Mouse (Mus musculus) induced T-regulatory cell, adult 2 months (primary cell): ENCODE measurements around the gene Ccdc126.
"Not testable (repeated sequence)": the region's sequence is repeated elsewhere in the genome, so short reads cannot be mapped to it uniquely, and the experiment has no call there.

Experiments used
- DNase-seq: peaks from one replicate; pipeline ENCODE4 v3.0.0-alpha.2; 2012; ENCODE audit warnings: low read depth

Ccdc126 gene

DNA sequence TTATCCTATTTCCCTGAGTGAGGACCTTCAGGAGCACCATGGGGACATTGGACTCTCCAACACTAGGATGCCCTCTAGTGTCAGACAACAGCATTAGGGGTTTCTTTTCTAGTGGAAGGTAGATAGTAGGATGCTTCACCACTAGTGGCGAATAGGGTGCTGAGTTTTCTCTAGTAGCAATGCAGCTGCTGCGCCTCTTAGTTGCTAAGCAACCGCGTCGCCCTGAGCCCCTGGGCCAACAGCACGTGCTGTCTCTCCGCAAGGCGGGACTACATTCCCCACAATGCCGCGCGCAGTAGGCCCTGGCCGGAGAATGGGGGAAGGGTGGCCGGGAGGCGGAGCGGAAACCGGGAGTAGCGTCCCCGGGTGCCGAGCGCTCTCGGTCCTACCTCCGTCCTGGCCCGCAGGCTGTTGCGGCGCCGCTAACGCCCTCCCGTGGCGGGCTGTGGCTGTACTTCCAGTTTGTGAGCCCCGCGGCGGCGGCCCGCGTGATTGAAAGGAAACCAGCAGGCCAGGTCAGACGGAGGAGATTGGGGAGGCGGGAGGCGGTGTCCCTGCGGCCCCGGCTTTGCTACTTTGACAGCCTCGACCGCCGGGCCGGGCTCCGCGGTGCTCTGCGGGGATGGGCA is at the start of gene Ccdc126:
Ccdc126 (plus strand) TSS at position 309 of the 629 bp plus-strand sequence.
- DNase-seq = peak; percentile 98

DNA sequence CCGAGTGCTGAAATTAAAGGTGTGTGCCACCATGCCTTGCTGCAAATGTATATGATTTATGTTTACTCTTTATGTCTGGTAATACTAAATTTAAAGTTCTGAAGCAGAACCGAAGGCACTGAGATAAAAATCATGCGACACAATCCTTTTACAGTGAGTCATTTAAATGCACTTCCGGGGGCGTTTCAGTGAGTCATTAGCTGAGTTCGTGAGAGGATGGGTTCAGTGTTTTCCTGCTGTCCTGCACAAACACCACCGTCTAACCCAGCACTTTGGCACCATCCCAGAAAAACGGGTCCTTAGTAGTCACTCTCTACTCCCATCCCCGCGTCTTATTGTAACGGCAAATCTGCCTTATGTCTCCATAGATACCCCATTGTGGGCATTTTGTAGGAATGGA is 49.2 kb upstream of the Ccdc126 start:
- peak; percentile 53 for DNase-seq

- no peak for DNase-seq
Measured at GRCm38 (mm10) chr6:49271815-49272214, 47.3 kb upstream of the Ccdc126 start.

DNA sequence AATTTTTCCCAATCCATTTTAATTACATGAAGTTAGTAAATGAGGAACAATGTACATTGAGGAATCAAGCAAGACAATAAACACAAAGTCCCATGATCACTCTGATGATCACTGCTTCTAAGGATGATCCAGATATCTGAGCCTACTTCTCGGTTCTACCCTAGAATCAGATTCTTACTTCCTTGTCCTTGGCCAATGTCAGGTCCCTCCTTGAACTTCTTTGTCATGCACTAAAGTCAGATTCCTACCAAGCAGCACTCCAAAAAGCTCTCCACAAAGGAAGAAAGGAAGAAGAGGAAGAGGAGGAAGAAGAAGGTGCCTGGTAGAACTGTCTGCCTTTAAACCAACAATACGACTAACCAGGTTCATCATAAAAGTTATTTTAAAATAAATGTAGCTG is 46.2 kb upstream of the Ccdc126 start:
- DNase-seq = no peak

- no peak for DNase-seq
Measured at GRCm38 (mm10) chr6:49273934-49274333, 45.1 kb upstream of the Ccdc126 start.

DNA sequence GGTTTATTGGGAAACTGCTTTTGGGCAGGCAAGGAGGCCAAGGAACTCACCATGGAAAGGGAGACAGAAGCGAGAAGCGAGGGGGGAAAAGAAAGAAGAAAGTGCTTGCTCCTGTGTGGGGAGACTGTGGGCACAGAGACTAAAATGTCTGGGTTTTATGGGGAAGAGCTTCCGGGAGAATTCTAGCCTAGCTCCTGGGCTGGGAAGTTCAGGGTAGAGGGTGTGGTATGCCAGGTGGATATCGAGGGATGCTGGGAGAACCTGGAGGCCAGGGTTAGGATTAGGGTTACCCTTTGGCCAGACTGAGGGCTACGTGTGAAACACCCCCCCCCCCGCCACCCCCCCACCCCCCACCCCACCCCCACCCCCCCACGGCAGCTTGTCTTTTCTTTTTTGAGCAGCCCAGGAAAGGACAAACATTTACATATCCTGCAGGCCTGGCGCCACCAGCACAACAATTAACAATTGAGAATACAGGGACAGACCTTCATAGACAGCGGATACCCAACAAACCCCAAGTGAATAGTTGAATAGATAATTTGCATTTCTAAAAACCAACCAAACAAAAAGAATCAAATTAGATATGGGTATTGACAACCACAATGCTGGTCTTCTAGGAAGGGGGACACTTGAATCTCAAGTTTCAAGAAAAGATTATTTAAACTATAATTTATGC is 44.5 kb upstream of the Ccdc126 start:
- DNase-seq = no peak

DNA sequence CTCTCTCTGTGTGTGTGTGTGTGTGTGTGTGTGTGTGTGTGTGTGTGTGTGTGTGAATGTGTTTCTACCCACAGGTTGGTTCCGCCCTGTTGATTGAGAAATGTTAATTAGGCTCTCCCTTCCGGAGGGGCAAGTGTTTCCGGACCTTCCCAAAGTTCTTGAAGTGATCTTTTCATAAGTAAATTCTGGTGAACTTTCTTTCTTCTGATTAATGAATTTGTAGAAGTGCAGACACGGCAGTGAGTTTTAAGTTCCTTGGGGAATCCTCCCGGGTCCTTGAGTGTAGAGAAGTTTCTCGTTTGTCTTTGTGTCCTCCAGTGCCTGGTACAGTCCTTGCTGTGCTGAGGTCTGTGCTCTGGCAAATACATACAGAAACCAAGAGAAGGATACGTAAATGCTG is 43.8 kb upstream of the Ccdc126 start:
- no peak for DNase-seq

DNA sequence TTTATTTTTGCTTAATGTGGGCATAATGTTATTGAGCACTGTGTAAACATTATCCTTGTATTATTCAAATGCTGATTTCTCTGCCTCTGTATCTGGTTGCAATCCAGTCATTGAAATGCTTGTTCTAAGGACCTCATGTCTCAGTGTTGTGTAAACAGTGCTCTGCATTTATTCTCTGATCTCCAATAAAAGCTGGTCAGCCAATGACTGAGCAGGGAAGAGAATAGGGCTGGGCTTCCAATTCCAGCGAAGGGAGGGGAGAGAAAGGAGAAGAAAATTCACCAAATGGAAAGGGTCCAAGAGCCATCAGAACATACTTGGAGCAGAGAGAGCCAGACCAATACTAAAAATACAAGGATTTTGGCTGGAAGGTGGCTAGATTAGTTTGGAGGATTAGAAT is 38.1 kb upstream of the Ccdc126 start:
- DNase-seq = no peak

GRCm38 (mm10) chr6:49282122-49282521 is 37.0 kb upstream of the Ccdc126 start:
- DNase-seq = no peak

GRCm38 (mm10) chr6:49298286-49298685 is 20.8 kb upstream of the Ccdc126 start:
- no peak for DNase-seq

DNA sequence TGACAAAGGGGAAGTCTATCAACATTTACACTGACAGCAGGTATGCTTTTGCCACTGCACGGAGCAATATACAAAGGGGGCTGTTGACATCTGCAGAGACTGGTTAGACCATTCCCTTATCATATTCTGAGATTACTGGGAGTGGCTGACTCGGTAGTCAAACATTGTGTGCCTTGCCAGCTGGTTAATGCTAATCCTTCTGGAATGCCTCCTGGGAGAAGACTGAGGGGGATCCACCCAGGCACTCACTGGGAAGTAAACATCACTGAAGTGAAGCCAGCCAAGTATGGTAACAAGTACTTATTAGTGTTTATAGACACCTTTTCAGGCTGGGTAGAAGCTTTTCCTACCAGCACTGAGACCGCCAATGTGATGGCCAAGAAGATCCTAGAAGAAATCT is 4.3 kb upstream of the Ccdc126 start:
- not testable (repeated sequence) for DNase-seq

- no peak for DNase-seq
Measured at GRCm38 (mm10) chr6:49319595-49320315, 681 bp downstream of the Ccdc126 start.

- DNase-seq = peak; percentile 43
Measured at GRCm38 (mm10) chr6:49321341-49321740, 2.3 kb downstream of the Ccdc126 start.

DNA sequence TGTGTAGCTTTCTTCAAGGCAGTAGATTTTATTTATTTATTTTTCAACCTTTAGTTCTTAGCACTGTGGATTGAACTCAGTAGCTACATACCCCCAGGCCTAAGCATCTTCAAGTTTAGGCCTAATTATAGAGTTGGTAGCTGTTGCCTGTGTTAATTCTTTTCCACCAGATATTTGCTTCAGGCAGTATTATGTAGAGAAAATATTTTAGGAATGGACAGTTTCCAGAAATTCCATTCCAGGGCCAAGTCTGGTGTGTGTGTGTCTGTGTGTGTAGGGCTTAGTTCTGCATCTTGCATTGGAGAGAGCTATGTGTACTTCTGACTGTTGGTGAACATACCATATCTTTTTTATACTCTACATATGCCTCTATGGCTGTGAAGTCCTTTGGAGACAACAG is 3.0 kb downstream of the Ccdc126 start:
- DNase-seq = peak; percentile 9

- peak; percentile 50 for DNase-seq
Measured at GRCm38 (mm10) chr6:49322986-49323385, 3.9 kb downstream of the Ccdc126 start.

- peak; percentile 3 for DNase-seq
Measured at GRCm38 (mm10) chr6:49324528-49324927, 5.5 kb downstream of the Ccdc126 start.

DNA sequence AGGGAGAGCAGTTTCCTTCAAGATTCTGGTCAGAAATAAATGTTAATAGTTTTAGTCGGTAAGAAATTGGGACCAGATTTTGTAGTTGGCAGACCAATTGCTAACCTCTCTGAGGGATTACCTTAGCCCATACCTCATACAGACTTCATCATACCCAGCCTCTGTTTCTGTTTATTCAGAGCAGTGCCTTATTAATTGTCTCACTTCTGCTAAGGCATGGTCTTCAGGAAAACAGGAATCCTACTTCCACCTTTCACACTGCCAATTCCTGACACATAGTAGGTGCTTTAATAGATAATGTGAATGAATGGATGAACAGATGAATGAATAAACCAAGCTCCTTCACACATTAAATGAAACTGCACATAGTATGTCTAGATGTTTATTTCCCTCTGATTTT is 6.2 kb downstream of the Ccdc126 start:
- DNase-seq = no peak

DNA sequence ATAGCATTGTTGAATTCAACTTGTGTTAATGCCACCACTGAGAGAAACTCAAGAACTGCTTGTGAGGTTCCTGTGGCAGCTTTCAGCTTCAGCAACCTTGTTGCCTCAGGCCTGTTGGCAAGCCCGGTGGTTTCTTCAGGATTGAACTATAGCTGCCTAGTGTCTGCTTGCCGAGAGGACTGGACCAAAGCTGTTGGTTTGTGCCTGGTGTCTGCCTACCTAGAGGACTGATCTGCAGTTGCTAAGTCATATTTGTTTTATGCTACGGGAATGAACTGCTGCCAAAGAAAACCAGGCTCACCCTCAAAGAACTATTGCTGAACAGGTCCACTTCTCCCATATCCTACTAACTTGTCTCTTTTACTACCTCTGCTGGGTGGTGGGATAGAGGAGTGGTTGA is 7.8 kb downstream of the Ccdc126 start:
- DNase-seq = no peak

GRCm38 (mm10) chr6:49331369-49332059 is 12.4 kb downstream of the Ccdc126 start:
- DNase-seq = no peak

DNA sequence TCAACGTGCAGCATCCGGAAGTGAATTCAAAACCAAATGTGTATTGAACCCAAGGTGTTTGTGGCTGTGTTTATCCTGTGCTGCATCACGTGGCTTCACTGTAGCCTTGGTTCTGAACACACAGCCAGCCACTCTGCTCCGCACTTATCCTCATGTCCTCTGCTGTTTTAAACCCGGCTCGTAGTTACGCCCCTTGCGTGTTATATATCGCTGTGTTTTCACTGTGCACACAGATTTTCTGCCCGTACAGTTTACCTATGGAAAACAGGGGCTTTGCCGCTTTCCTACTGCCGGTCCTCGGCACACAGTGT is 12.9 kb downstream of the Ccdc126 start:
- DNase-seq = no peak

- DNase-seq = no peak
Measured at GRCm38 (mm10) chr6:49338566-49338965, 19.5 kb downstream of the Ccdc126 start.

DNA sequence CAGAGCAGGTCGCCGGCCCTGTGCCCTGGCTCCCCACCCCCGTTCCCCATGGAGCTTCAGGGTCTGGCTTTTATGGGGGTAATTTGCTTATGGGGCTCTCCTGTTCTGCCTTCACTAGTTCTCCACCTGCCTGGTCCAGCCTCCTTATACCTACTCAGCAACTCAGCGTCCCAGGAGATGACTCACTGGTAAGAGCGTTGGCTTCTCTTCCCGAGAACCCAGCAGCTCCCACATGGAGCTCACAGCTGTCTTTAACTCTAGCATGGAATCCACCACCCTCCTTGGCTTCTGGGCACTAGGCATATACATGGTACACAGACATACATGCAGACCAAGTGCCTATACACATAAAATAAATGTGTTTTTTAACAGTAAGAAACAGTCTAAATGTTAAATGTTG is 20.1 kb downstream of the Ccdc126 start:
- no peak for DNase-seq
